Mouse (Mus musculus) hindbrain, postnatal 0 days (tissue): Measurements from ENCODE around the gene Lhfpl3. TPM values are rescaled to one million over a fixed set of nuclear protein-coding genes. Genes with fewer than 3 reads are reported as not detected.

ENCODE experiments used
- ATAC-seq: fragments of 200-750 bp; cut with Nextera tagmentation; 2 replicates; pipeline ENCODE4 v1.8.0; 2017; ENCODE audit warnings: mild to moderate bottlenecking, moderate TSS enrichment, moderate library complexity
- DNase-seq: peaks from one replicate; pipeline ENCODE4 v3.0.0-alpha.2; 2015; ENCODE audit warnings: low spot score
- H3K27ac ChIP-seq: fragments of 300-500 bp; sonication (generic); 2 replicates; pipeline ENCODE4 v1.5.1; 2014; ENCODE audit warnings: mild to moderate bottlenecking
- H3K27me3 ChIP-seq: fragments of 300-500 bp; sonication (generic); 2 replicates; pipeline ENCODE4 v1.6.1; 2014; ENCODE audit warnings: low read length, mixed read lengths; ENCODE audit not compliant: insufficient read depth
- H3K36me3 ChIP-seq: fragments of 300-500 bp; sonication (generic); 2 replicates; pipeline ENCODE4 v1.6.1; 2014; ENCODE audit warnings: low read length, mixed read lengths; ENCODE audit not compliant: insufficient read depth
- H3K4me1 ChIP-seq: fragments of 300-500 bp; sonication (generic); 2 replicates; pipeline ENCODE4 v1.6.1; 2014; ENCODE audit warnings: antibody characterized with exemption, low read length, mixed read lengths; ENCODE audit not compliant: insufficient read depth
- H3K4me2 ChIP-seq: fragments of 300-500 bp; sonication (generic); 2 replicates; pipeline ENCODE4 v1.6.1; 2014; ENCODE audit warnings: low read depth, mild to moderate bottlenecking, low read length, moderate library complexity, mixed read lengths
- H3K4me3 ChIP-seq: fragments of 300-500 bp; sonication (generic); 2 replicates; pipeline ENCODE4 v1.5.1; 2014; ENCODE audit warnings: low read length
- H3K9ac ChIP-seq: fragments of 300-500 bp; sonication (generic); replicated peaks from 2 replicates; pipeline ENCODE4 v1.6.1; 2014; ENCODE audit warnings: mild to moderate bottlenecking, low read length, moderate library complexity, mixed read lengths
- H3K9me3 ChIP-seq: fragments of 300-500 bp; sonication (generic); 2 replicates; pipeline ENCODE4 v1.6.1; 2016; ENCODE audit warnings: low read length, mixed read lengths
- CTCF ChIP-seq: IDR thresholded peaks from 2 replicates; pipeline ENCODE4 v1.5.1; 2016; ENCODE audit warnings: antibody characterized with exemption, control low read depth, low read depth
- WGBS: fragments of 180-500 bp; shearing (Covaris S2); extraction: QIAGEN DNeasy Blood & Tissue Kit; methylation state at CpG from one replicate; pipeline ENCODE4 v1.1.7; 2014; 5-methylcytosine and 5-hydroxymethylcytosine counted together
- polyA plus RNA-seq: library from polyadenylated mRNA; unstranded; fragments of >200 nt; fragmentation: Nextera tagmentation; extraction: Ambion mirVana; gene quantifications from 2 replicates; pipeline ENCODE4 v1.2.1, GENCODE M21; 2015
- total RNA-seq: library from RNA; depleted of rRNA; stranded (reverse); fragments of >200 nt; gene quantifications from 2 replicates; pipeline ENCODE4 v1.2.3, GENCODE M21; 2014

Lhfpl3 gene
- total and polyA plus RNA-seq, 2 experiments from 2014 or later, result 48.9 to 70.7 TPM

DNA sequence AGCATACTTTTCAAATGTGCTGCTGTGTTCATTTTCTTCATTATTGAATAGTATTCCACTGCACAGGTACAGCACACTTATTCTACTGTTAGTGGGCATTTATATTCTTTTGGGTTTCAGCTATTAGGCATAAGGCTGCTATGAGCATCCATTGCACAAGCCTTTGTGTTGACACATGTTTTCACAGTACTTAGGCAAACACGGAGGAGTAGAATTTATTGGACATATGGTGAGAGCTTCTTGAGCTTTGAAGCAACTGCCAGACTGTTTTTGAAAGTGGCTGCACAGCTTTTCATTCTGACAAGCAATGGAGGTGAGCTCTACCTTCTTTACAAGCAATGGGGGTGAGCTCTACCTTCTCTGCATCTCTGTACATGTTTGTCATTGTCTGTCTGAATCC lies 49.5 kb downstream of the Lhfpl3 start:
- WGBS, result 61% methylated on average over 1 of the region's 1 CpGs
- DNase-seq, result no peak

DNA sequence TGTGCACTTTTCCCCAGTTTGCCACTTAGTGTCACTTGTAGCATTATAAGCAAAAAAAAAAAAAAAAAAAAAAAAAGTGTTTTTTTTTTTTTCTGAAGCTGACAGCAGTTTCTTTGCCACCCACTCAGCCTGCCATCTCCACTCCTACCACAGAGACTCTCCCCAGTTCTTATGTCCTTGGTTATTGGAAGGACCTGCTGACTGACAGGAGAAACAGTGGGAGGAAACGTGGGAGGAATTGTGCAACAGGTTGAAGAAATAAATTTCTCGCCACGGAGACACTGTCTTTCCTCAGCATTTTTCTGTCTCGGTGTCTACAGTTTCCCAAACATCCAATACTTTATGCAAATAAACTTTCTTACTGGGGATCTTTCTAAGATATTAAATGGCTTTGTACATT lies 67.6 kb downstream of the Lhfpl3 start:
- 68% methylated on average over 4 of the region's 4 CpGs for WGBS
- H3K4me2 ChIP-seq, result no peak overlapping the region
- H3K27ac ChIP-seq, result no peak overlapping the region
- TF ChIP-seq CTCF, result no peak
- no peaks in the 10 kb centered on the region for H3K9me3 ChIP-seq
- no peaks in the 10 kb centered on the region for H3K27me3 ChIP-seq
- H3K4me3 ChIP-seq, result no peak overlapping the region
- H3K9ac ChIP-seq, result no peak overlapping the region
- ATAC-seq (no peak), DNase-seq (no peak)
- no peaks in the 10 kb centered on the region for H3K36me3 ChIP-seq
- H3K4me1 ChIP-seq, result no peaks in the 10 kb centered on the region

More for the DNA sequence above, 49.5 kb downstream of the Lhfpl3 start:
- no peak for ATAC-seq
- Histone ChIP-seq H3K36me3 (no peaks in the 10 kb centered on the region), H3K27ac (no peak overlapping the region), H3K4me3 (no peak overlapping the region), H3K9me3 (no peaks in the 10 kb centered on the region), H3K27me3 (no peaks in the 10 kb centered on the region), H3K4me2 (no peak overlapping the region), H3K9ac (no peak overlapping the region), H3K4me1 (no peaks in the 10 kb centered on the region)
- TF ChIP-seq CTCF, result no peak

DNA sequence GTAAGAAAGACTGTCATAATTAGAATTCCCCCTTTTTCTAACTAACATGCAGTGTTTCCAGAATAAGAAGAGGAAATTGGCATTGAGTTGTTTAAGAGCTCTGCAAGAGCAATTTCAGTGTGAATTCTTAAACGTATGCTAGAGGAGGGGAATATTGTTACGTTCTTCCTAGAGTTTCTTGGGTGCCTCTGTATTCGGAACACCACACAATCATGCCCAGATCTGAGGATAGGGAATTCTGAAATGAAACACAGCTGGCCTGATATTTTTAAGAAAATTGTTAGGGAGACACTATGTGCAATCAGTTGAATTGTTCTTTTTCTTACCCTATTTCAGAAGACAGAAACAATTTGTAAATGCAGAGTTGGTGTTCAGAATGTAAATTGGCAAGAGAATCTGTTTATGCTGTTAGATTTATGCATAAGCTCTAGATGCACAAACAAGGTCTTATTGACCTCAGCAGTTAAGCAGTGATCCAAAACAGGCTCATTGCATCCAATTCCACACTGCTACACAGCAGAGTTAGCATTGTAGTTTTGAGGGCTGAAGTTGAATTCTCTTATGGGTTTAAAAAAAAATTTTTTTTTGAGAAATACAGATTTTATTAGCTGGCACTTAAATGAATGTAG lies 84.1 kb downstream of the Lhfpl3 start:
- no peak for DNase-seq
- no peak overlapping the region for H3K27ac ChIP-seq
- H3K9ac ChIP-seq, result no peak overlapping the region
- WGBS, result 68% methylated on average over 3 of the region's 3 CpGs
- no peak overlapping the region for H3K4me2 ChIP-seq
- no peak for ATAC-seq
- no peaks in the 10 kb centered on the region for H3K36me3 ChIP-seq
- H3K9me3 ChIP-seq, result no peaks in the 10 kb centered on the region
- no peaks in the 10 kb centered on the region for H3K27me3 ChIP-seq
- H3K4me3 ChIP-seq, result no peak overlapping the region
- H3K4me1 ChIP-seq, result no peaks in the 10 kb centered on the region
- no peak for TF ChIP-seq CTCF

DNA sequence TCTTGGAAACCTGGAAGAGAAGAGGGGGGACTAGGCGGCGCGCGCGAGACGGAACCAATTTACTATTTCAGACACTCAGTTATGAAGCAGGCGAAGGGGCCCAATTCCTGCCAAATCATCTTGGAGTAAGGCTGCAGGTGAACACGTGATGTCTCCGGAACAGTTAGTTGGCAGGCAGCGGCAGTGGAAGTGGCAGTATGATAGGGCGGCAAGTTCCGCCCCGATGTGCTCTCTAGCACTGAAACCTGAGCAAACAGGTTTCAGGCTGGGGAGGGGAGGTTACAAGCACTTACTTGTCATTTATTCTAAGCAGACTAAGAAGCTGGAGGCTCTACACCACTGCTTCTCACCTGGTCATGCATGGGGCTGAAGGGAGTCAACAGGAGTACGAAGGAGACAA lies 105.7 kb downstream of the Lhfpl3 start:
- H3K27ac ChIP-seq, result no peak overlapping the region
- no peaks in the 10 kb centered on the region for H3K36me3 ChIP-seq
- ATAC-seq (no peak), DNase-seq (no peak)
- H3K4me3 ChIP-seq, result no peak overlapping the region
- no peaks in the 10 kb centered on the region for H3K4me1 ChIP-seq
- 65% methylated on average over 14 of the region's 14 CpGs for WGBS
- no peaks in the 10 kb centered on the region for H3K9me3 ChIP-seq
- H3K9ac ChIP-seq, result no peak overlapping the region
- TF ChIP-seq CTCF, result no peak
- no peaks in the 10 kb centered on the region for H3K27me3 ChIP-seq
- H3K4me2 ChIP-seq, result no peak overlapping the region

DNA sequence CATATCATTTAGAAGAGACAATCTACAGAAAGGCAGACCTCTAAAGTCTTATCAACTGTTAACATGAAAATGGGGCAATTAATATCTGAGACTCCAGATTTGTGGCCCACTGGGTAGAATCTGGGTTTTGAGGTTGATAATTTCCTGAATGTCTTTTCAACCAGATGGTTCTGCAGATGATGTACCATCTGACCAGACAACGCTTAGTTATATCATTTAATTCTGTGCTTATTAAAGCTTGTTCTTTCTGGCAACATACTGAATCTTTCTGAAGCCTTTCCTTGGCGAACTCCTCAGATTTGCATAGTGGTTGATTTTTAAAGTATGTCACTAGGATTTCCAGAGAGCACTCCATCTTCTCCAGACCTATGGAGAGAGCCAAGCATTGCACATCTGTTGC lies 107.6 kb downstream of the Lhfpl3 start:
- H3K9ac ChIP-seq, result no peak overlapping the region
- no peaks in the 10 kb centered on the region for H3K9me3 ChIP-seq
- ATAC-seq, result no peak
- H3K36me3 ChIP-seq, result no peaks in the 10 kb centered on the region
- no peaks in the 10 kb centered on the region for H3K27me3 ChIP-seq
- no peaks in the 10 kb centered on the region for H3K4me1 ChIP-seq
- no peak for DNase-seq
- no peak overlapping the region for H3K4me3 ChIP-seq
- H3K4me2 ChIP-seq, result no peak overlapping the region
- 84% methylated on average over 2 of the region's 2 CpGs for WGBS
- TF ChIP-seq CTCF, result no peak
- H3K27ac ChIP-seq, result no peak overlapping the region

DNA sequence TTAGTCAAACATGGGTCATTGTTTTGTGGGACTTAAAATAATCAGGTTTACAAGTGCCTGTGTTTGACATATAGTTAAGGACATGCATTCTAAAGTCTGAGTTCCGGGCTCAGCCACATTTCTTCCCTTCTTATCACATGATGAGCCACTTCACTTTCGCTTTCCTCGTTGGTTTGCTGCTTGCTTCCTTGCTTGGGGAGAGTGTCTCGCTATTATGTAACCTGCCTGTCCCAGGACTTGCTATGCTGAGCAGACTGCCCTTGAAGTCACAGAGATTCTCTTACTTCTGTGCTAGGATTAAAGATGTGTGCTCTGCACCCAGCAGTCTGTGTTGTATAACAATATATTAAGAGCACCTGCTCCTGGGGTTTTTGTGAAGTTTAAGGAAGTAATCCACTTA lies 110.6 kb downstream of the Lhfpl3 start:
- DNase-seq (no peak), ATAC-seq (no peak)
- Histone ChIP-seq H3K36me3 (no peaks in the 10 kb centered on the region), H3K9me3 (no peaks in the 10 kb centered on the region), H3K27me3 (no peaks in the 10 kb centered on the region), H3K4me1 (no peaks in the 10 kb centered on the region), H3K27ac (no peak overlapping the region), H3K4me3 (no peak overlapping the region), H3K4me2 (no peak overlapping the region), H3K9ac (no peak overlapping the region)
- no peak for TF ChIP-seq CTCF
- 86% methylated on average over 4 of the region's 4 CpGs for WGBS

DNA sequence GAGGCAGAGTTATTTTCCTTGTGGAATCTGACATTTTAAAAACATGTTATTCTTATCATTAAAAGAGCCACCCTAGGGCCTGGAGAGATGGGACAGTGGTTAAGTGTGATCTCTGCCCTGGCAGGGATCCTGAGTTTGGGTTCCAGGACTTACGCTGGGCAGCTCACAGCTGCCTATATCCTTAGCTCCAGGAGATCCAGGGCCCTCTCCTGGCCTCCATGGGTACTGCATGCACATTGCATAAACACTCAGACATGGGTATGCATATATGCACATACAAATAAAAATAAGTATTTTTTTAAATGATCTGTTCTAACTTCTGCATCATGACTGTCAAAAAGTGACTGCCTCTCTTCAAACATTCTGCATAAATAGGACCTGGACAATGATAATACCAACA lies 115.5 kb downstream of the Lhfpl3 start:
- no peak overlapping the region for H3K4me2 ChIP-seq
- no peaks in the 10 kb centered on the region for H3K4me1 ChIP-seq
- H3K27me3 ChIP-seq, result no peaks in the 10 kb centered on the region
- H3K9ac ChIP-seq, result no peak overlapping the region
- H3K4me3 ChIP-seq, result no peak overlapping the region
- H3K36me3 ChIP-seq, result no peaks in the 10 kb centered on the region
- peak; percentile 55 for TF ChIP-seq CTCF
- peak; percentile 11 for DNase-seq
- no peak for ATAC-seq
- H3K9me3 ChIP-seq, result no peaks in the 10 kb centered on the region
- 38% methylated on average over 1 of the region's 1 CpGs for WGBS
- no peak overlapping the region for H3K27ac ChIP-seq
